Mouse (Mus musculus) kidney, adult 2 months (tissue): ENCODE results near the gene Usp10.

Experiments
- CTCF ChIP-seq: fragments of 200-500 bp; conservative IDR thresholded peaks from 2 replicates; pipeline ENCODE4 v1.5.1; 2011; ENCODE audit warnings: low read depth, mild to moderate bottlenecking, control low read depth, low read length, moderate library complexity, mixed read lengths; ENCODE audit not compliant: insufficient read depth, insufficient read length
- POLR2A ChIP-seq: fragments of 200-500 bp; IDR thresholded peaks from one replicate; pipeline ENCODE4 v1.6.1; 2011; ENCODE audit warnings: low read depth, low read length, control low read depth

DNA sequence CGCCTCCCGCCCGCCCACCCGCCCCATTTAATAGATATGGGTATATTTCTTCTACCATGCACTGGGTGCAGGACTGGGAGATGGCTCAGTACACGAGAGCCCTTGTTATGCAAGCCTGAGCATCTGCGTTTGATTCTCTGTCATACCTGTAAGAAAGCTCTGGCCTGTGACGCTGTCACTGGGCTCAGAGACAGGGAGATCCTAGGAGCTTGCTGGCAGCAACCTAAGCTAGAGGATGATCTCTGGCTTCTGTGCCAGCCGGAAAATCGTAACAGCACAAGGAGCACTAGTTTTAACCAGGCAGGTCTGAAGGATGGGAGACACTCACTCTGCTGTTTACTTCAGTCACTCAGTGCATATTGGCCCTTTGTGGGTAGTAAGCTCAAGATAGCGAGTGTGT, 33.5 kb downstream of the Usp10 start:
- TF ChIP-seq CTCF (no peak), POLR2A (no peak)
